In genomic region chr19:46322144-46322995, GRCm38 (mm10) we compare ENCODE assay signal across 9 mouse cellular contexts. TPM values are rescaled to one million over a fixed set of nuclear protein-coding genes. Genes with fewer than 3 reads are reported as not detected.
DNase-seq lines count a peak whose midpoint lies in the region; ATAC-seq lines count a peak whose summit lies in the region.
"Had no signal": no experiment of that assay in that cellular context is flagged by ENCODE, and none has a peak within 500 bp of the region (broad histone marks: within the 10 kb centered on the region; RNA-seq: fewer than 3 reads in every experiment).

No protein-coding gene starts in this region.

- peak overlapping the region; percentile 36 for H3K4me2 ChIP-seq in forebrain, embryonic 11.5 days (ENCODE audit: low read depth, low read length, severe bottlenecking)
- peak overlapping the region; percentile 26 for H3K4me2 ChIP-seq in midbrain, embryonic 11.5 days
- no peak overlapping the region for H3K4me2 ChIP-seq in kidney, embryonic 16.5 days (replicated peaks; ENCODE audit: low read depth, low read length)

- intact Hi-C loops in gastrocnemius, postnatal 36 days (cut with DNase I), result no loop called here

- 54% methylated on average over 11 of the region's 11 CpGs for WGBS in forebrain, embryonic 11.5 days
- WGBS in midbrain, embryonic 11.5 days, result 56% methylated on average over 11 of the region's 11 CpGs
- 55% methylated on average over 11 of the region's 11 CpGs for WGBS in kidney, embryonic 16.5 days

- H3K9ac ChIP-seq in forebrain, embryonic 11.5 days (ENCODE audit: low read length), result peak overlapping the region; percentile 32
- peak overlapping the region; percentile 27 for H3K9ac ChIP-seq in midbrain, embryonic 11.5 days (ENCODE audit: low read length)
- no peak overlapping the region for H3K9ac ChIP-seq in kidney, embryonic 16.5 days (replicated peaks; ENCODE audit: low read length)

- DNase-seq in gastrocnemius, postnatal 10 days, result peak; percentile 4
- no peak for DNase-seq in gastrocnemius, postnatal 36 days
- DNase-seq in cerebellum, adult 18-20 months, result peak; percentile 26 to 53
- DNase-seq in forebrain, embryonic 11.5 days (ENCODE audit: low spot score), result no peak
- DNase-seq in midbrain, embryonic 11.5 days (ENCODE audit: low spot score, missing footprints), result peak; percentile 83
- no peak for DNase-seq in kidney, postnatal 4 days
- DNase-seq in adrenal gland, adult 18-20 months (ENCODE audit: low spot score in 2 of 2), result no peak
- DNase-seq: kidney, adult 9 months had no signal

- H3K4me1 ChIP-seq in forebrain, embryonic 11.5 days (replicated peaks; ENCODE audit: control insufficient read depth, insufficient read depth, low read length), result peaks cover 35% of the 10 kb centered on the region
- peaks cover 46% of the 10 kb centered on the region for H3K4me1 ChIP-seq in midbrain, embryonic 11.5 days (ENCODE audit: control insufficient read depth, insufficient read depth, low read length)
- peaks cover 21% of the 10 kb centered on the region for H3K4me1 ChIP-seq in kidney, embryonic 16.5 days (ENCODE audit: insufficient read depth, low read length)

- H3K27me3 ChIP-seq in forebrain, embryonic 11.5 days (ENCODE audit: control insufficient read depth, insufficient read depth, low read length), result peaks cover 49% of the 10 kb centered on the region
- H3K27me3 ChIP-seq in midbrain, embryonic 11.5 days (ENCODE audit: control insufficient read depth, insufficient read depth, low read length), result peaks cover 48% of the 10 kb centered on the region
- H3K27me3 ChIP-seq in kidney, embryonic 16.5 days (ENCODE audit: insufficient read depth, low read length), result peaks cover 98% of the 10 kb centered on the region

- H3K36me3 ChIP-seq in forebrain, embryonic 11.5 days (ENCODE audit: control insufficient read depth, insufficient read depth, low read length), result no peaks in the 10 kb centered on the region
- no peaks in the 10 kb centered on the region for H3K36me3 ChIP-seq in midbrain, embryonic 11.5 days (ENCODE audit: control insufficient read depth, insufficient read depth, low read length)
- no peaks in the 10 kb centered on the region for H3K36me3 ChIP-seq in kidney, embryonic 16.5 days (ENCODE audit: insufficient read depth, low read length)

- ATAC-seq in forebrain, embryonic 11.5 days (replicated peaks; ENCODE audit: low FRiP score), result no peak
- ATAC-seq in midbrain, embryonic 11.5 days (ENCODE audit: low FRiP score), result no peak
- ATAC-seq in kidney, embryonic 16.5 days (ENCODE audit: low FRiP score, low TSS enrichment), result no peak

- peak overlapping the region; percentile 62; the same call in 1 of the 2 replicates for H3K27ac ChIP-seq in forebrain, embryonic 11.5 days (ENCODE audit: low read depth, low read length)
- H3K27ac ChIP-seq in midbrain, embryonic 11.5 days (ENCODE audit: low read depth, low read length), result peak overlapping the region; percentile 65
- no peak overlapping the region for H3K27ac ChIP-seq in kidney, embryonic 16.5 days (ENCODE audit: low read length)

- no peak overlapping the region for H3K4me3 ChIP-seq in forebrain, embryonic 11.5 days (ENCODE audit: low read depth, low read length)
- H3K4me3 ChIP-seq in midbrain, embryonic 11.5 days (ENCODE audit: low read depth, low read length), result no peak overlapping the region
- no peak overlapping the region for H3K4me3 ChIP-seq in kidney, embryonic 16.5 days (ENCODE audit: low read length)

- no peaks in the 10 kb centered on the region for H3K9me3 ChIP-seq in forebrain, embryonic 11.5 days (ENCODE audit: control insufficient read depth, low read length)
- H3K9me3 ChIP-seq in midbrain, embryonic 11.5 days (ENCODE audit: control insufficient read depth, low read length), result no peaks in the 10 kb centered on the region
- H3K9me3 ChIP-seq in kidney, embryonic 16.5 days (ENCODE audit: low read length), result no peaks in the 10 kb centered on the region

RNA-seq across cellular contexts. Expression of gene Psd, which starts 4.6 kb away (rescaled TPM):
- total RNA-seq in gastrocnemius, postnatal 10 days (2021), result 1 to 10 TPM; 2.2 to 2.6 TPM
- total RNA-seq in gastrocnemius, postnatal 36 days (2021), result under 1 TPM; 0.51 to 0.62 TPM
- polyA plus RNA-seq in forebrain, embryonic 11.5 days (2014; fragmentation: Nextera tagmentation; extraction: Ambion mirVana), result 10.7 and 11.3 TPM in 2 replicates
- polyA plus RNA-seq in midbrain, embryonic 11.5 days (2014; fragmentation: Nextera tagmentation; extraction: Ambion mirVana), result 10.7 and 11.0 TPM in 2 replicates
- 1 to 10 TPM; 7.5 to 9.2 TPM for total RNA-seq in adrenal gland, adult 18-20 months (2021)
- 4.5 and 5.4 TPM in 2 replicates for polyA plus RNA-seq in kidney, embryonic 16.5 days (2015; fragmentation: Nextera tagmentation; extraction: Ambion mirVana)

RNA-seq across cellular contexts. Expression of gene Fbxl15, which starts 5.6 kb away (rescaled TPM):
- 1 to 10 TPM; 2.7 to 3.7 TPM for total RNA-seq in gastrocnemius, postnatal 10 days (2021)
- total RNA-seq in gastrocnemius, postnatal 36 days (2021), result 1 to 10 TPM; 2.7 to 2.9 TPM
- polyA plus RNA-seq in forebrain, embryonic 11.5 days (2014; fragmentation: Nextera tagmentation; extraction: Ambion mirVana), result 22.5 and 25.8 TPM in 2 replicates
- polyA plus RNA-seq in midbrain, embryonic 11.5 days (2014; fragmentation: Nextera tagmentation; extraction: Ambion mirVana), result 20.0 and 25.5 TPM in 2 replicates
- total RNA-seq in adrenal gland, adult 18-20 months (2021), result 10 to 100 TPM in 1 of 2 experiments, 1 to 10 TPM in 1; 8.8 to 10.3 TPM
- polyA plus RNA-seq in kidney, embryonic 16.5 days (2015; fragmentation: Nextera tagmentation; extraction: Ambion mirVana), result 22.4 and 26.0 TPM in 2 replicates

RNA-seq across cellular contexts. Expression of gene Cuedc2, which starts 16.1 kb away (rescaled TPM):
- total RNA-seq in gastrocnemius, postnatal 10 days (2021), result 10 to 100 TPM; 88.3 TPM
- total RNA-seq in gastrocnemius, postnatal 36 days (2021), result 10 to 100 TPM; 55.9 to 56.4 TPM
- 217 and 242 TPM in 2 replicates for polyA plus RNA-seq in forebrain, embryonic 11.5 days (2014; fragmentation: Nextera tagmentation; extraction: Ambion mirVana)
- polyA plus RNA-seq in midbrain, embryonic 11.5 days (2014; fragmentation: Nextera tagmentation; extraction: Ambion mirVana), result 215 and 221 TPM in 2 replicates
- 10 to 100 TPM; 72.1 to 77.9 TPM for total RNA-seq in adrenal gland, adult 18-20 months (2021)
- 188 and 198 TPM in 2 replicates for polyA plus RNA-seq in kidney, embryonic 16.5 days (2015; fragmentation: Nextera tagmentation; extraction: Ambion mirVana)

RNA-seq across cellular contexts. Expression of gene Nfkb2, which starts 18.2 kb away (rescaled TPM):
- 10 to 100 TPM; 10.4 to 14.3 TPM for total RNA-seq in gastrocnemius, postnatal 10 days (2021)
- 1 to 10 TPM; 7.3 to 8.6 TPM for total RNA-seq in gastrocnemius, postnatal 36 days (2021)
- polyA plus RNA-seq in forebrain, embryonic 11.5 days (2014; fragmentation: Nextera tagmentation; extraction: Ambion mirVana), result 4.1 and 4.2 TPM in 2 replicates
- 3.2 and 3.9 TPM in 2 replicates for polyA plus RNA-seq in midbrain, embryonic 11.5 days (2014; fragmentation: Nextera tagmentation; extraction: Ambion mirVana)
- total RNA-seq in adrenal gland, adult 18-20 months (2021), result 10 to 100 TPM; 40.4 to 42.8 TPM
- 9.7 and 11.5 TPM in 2 replicates for polyA plus RNA-seq in kidney, embryonic 16.5 days (2015; fragmentation: Nextera tagmentation; extraction: Ambion mirVana)

RNA-seq across cellular contexts. Expression of gene Mfsd13a, which starts 18.6 kb away (rescaled TPM):
- total RNA-seq in gastrocnemius, postnatal 10 days (2021), result 1 to 10 TPM; 1.2 to 1.5 TPM
- 1 to 10 TPM in 1 of 2 experiments, under 1 TPM in 1; 0.79 to 1.1 TPM for total RNA-seq in gastrocnemius, postnatal 36 days (2021)
- polyA plus RNA-seq in forebrain, embryonic 11.5 days (2014; fragmentation: Nextera tagmentation; extraction: Ambion mirVana), result 7.9 and 8.6 TPM in 2 replicates
- 4.3 and 5.5 TPM in 2 replicates for polyA plus RNA-seq in midbrain, embryonic 11.5 days (2014; fragmentation: Nextera tagmentation; extraction: Ambion mirVana)
- total RNA-seq in adrenal gland, adult 18-20 months (2021), result 1 to 10 TPM; 9.3 to 9.4 TPM
- 14.7 and 16.9 TPM in 2 replicates for polyA plus RNA-seq in kidney, embryonic 16.5 days (2015; fragmentation: Nextera tagmentation; extraction: Ambion mirVana)

Comparison
In these comparisons a context has a peak if more than half of its experiments do, and no peak if none do; other contexts are left out.
1. DNase-seq: peak in gastrocnemius, postnatal 10 days (single experiment), cerebellum, adult 18-20 months (2 of 2) and midbrain, embryonic 11.5 days (single experiment); none in gastrocnemius, postnatal 36 days (0 of 2), forebrain, embryonic 11.5 days (single experiment), kidney, postnatal 4 days (0 of 2) and adrenal gland, adult 18-20 months (0 of 2).